Mouse (Mus musculus) liver, postnatal 0 days (tissue): ENCODE results near the gene Dnajc8. TPM values are rescaled to one million over a fixed set of nuclear protein-coding genes. Genes with fewer than 3 reads are reported as not detected.
"Not testable (repeated sequence)": the region's sequence is repeated elsewhere in the genome, so short reads cannot be mapped to it uniquely, and the experiment has no call there.

Experiments used
- ATAC-seq: fragments of 200-750 bp; cut with Nextera tagmentation; 2 replicates; pipeline ENCODE4 v1.8.0; 2017; ENCODE audit warnings: mild to moderate bottlenecking, moderate library complexity
- DNase-seq: peaks from one replicate; pipeline ENCODE4 v3.0.0-alpha.2; 2016
- H3K27ac ChIP-seq: fragments of 300-500 bp; sonication (generic); 2 replicates; pipeline ENCODE4 v1.5.1; 2014; ENCODE audit warnings: antibody characterized with exemption, moderate library complexity, mild to moderate bottlenecking, low read depth
- H3K27me3 ChIP-seq: fragments of 300-500 bp; sonication (generic); 2 replicates; pipeline ENCODE4 v1.6.1; 2014; ENCODE audit warnings: low read length, control low read depth, mixed read lengths; ENCODE audit not compliant: insufficient read depth
- H3K36me3 ChIP-seq: fragments of 300-500 bp; sonication (generic); replicated peaks from 2 replicates; pipeline ENCODE4 v1.6.1; 2014; ENCODE audit warnings: mild to moderate bottlenecking, control low read depth, low read length, moderate library complexity, mixed read lengths; ENCODE audit not compliant: insufficient read depth
- H3K4me1 ChIP-seq: fragments of 300-500 bp; sonication (generic); 2 replicates; pipeline ENCODE4 v1.6.1; 2014; ENCODE audit warnings: antibody characterized with exemption, mild to moderate bottlenecking, control low read depth; ENCODE audit not compliant: insufficient read depth
- H3K4me2 ChIP-seq: fragments of 300-500 bp; sonication (generic); 2 replicates; pipeline ENCODE4 v1.6.1; 2014; ENCODE audit warnings: low read depth, mild to moderate bottlenecking, low read length, moderate library complexity, mixed read lengths
- H3K4me3 ChIP-seq: fragments of 300-500 bp; sonication (generic); 2 replicates; pipeline ENCODE4 v1.5.1; 2014; ENCODE audit warnings: low read depth, low read length
- H3K9ac ChIP-seq: fragments of 300-500 bp; sonication (generic); replicated peaks from 2 replicates; pipeline ENCODE4 v1.6.1; 2014; ENCODE audit warnings: mild to moderate bottlenecking, moderate library complexity
- H3K9me3 ChIP-seq: fragments of 300-500 bp; sonication (generic); 2 replicates; pipeline ENCODE4 v1.6.1; 2016; ENCODE audit warnings: mild to moderate bottlenecking, control low read depth, low read length, mixed read lengths
- CTCF ChIP-seq: sonication (generic); IDR thresholded peaks from 2 replicates; pipeline ENCODE4 v1.5.1; 2016; ENCODE audit warnings: antibody characterized with exemption, low read depth
- EP300 ChIP-seq: IDR thresholded peaks from 2 replicates; pipeline ENCODE4 v1.6.1; 2016; ENCODE audit warnings: antibody characterized with exemption, low read depth, mild to moderate bottlenecking
- WGBS: fragments of 180-500 bp; shearing (Covaris S2); extraction: QIAGEN DNeasy Blood & Tissue Kit; methylation state at CpG from one replicate; pipeline ENCODE4 v1.1.7; 2014; ENCODE audit not compliant: insufficient replicate concordance; 5-methylcytosine and 5-hydroxymethylcytosine counted together
- polyA plus RNA-seq: library from polyadenylated mRNA; unstranded; fragments of >200 nt; fragmentation: Nextera tagmentation; extraction: Ambion mirVana; gene quantifications from 2 replicates; pipeline ENCODE4 v1.2.1, GENCODE M21; 2015

Dnajc8 gene
- polyA plus RNA-seq, 1 experiment from 2014 or later, result 71.5 TPM

GRCm38 (mm10) chr4:132599764-132600163 is 64.4 kb downstream of the Dnajc8 start:
- Histone ChIP-seq H3K36me3 (no peaks in the 10 kb centered on the region), H3K9ac (no peak overlapping the region), H3K27ac (no peak overlapping the region), H3K27me3 (no peaks in the 10 kb centered on the region), H3K4me1 (peaks cover 2% of the 10 kb centered on the region; the same call in 1 of the 2 replicates), H3K4me3 (no peak overlapping the region), H3K9me3 (no peaks in the 10 kb centered on the region), H3K4me2 (no peak overlapping the region)
- TF ChIP-seq CTCF (no peak), EP300 (no peak)
- ATAC-seq (no peak), DNase-seq (no peak)
- WGBS, result 74% methylated on average over 3 of the region's 3 CpGs

DNA sequence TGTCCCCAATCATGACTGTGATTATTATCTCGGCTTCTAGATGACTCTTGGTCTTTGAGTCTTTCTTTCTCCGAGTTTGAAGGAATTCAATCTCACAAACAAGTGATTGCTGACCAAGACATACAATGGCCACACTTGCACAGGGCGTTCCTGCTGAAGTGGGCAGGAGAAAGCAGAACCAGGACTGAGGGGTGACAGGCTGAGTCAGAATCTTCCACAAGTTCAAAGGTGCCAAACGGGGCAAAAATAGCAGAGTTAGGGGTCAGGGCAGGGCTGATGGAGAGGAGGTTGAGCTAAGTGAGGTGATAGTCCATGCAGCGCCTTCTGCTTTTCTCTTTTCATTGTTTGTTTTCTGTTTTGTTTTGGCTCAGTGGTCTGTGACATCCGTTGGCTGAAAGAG is 65.1 kb downstream of the Dnajc8 start:
- H3K36me3 ChIP-seq, result no peaks in the 10 kb centered on the region
- ATAC-seq (0 out of 2 replicates have a peak, but pooled peaks have one; percentile 23), DNase-seq (no peak)
- H3K4me1 ChIP-seq, result peaks cover 2% of the 10 kb centered on the region; the same call in 1 of the 2 replicates
- H3K4me3 ChIP-seq, result no peak overlapping the region
- H3K9me3 ChIP-seq, result no peaks in the 10 kb centered on the region
- TF ChIP-seq EP300, result no peak
- TF ChIP-seq CTCF, result no peak
- H3K27ac ChIP-seq, result no peak overlapping the region
- H3K27me3 ChIP-seq, result no peaks in the 10 kb centered on the region
- H3K9ac ChIP-seq, result no peak overlapping the region
- 72% methylated on average over 6 of the region's 6 CpGs for WGBS
- no peak overlapping the region for H3K4me2 ChIP-seq

DNA sequence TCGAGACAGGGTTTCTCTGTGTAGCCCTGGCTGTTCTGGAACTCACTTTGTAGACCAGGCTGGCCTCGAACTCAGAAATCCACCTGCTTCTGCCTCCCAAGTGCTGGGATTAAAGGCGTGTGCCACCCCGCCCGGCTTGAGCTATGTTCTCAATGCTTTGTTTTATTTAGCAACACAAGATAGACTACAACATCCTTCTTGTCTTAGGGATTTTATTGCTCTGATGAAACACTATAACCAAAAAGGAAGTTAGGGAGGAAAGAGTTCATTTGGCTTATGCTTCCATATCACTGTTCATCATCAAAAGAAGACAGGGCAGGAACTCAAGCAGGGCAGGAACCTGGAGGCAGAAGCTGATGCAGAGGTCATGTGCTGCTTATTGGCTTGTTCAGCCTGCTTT is 65.9 kb downstream of the Dnajc8 start:
- not testable (repeated sequence) for H3K4me1 ChIP-seq, DNase-seq, H3K27ac ChIP-seq, H3K9ac ChIP-seq, H3K4me3 ChIP-seq, H3K36me3 ChIP-seq, H3K9me3 ChIP-seq, ATAC-seq, H3K4me2 ChIP-seq, H3K27me3 ChIP-seq
- 67% methylated on average over 4 of the region's 5 CpGs for WGBS

Other genes starting within 250 kb of the Dnajc8 start
- gene Rab42, start 232.2 kb upstream of the Dnajc8 start, polyA plus RNA-seq, result 0.30 and 0.73 TPM in 2 replicates
- 30.4 and 33.8 TPM in 2 replicates for gene Trnau1ap, start 206.0 kb upstream of the Dnajc8 start, polyA plus RNA-seq
- gene Rcc1, start 181.9 kb upstream of the Dnajc8 start, polyA plus RNA-seq, result 21.3 and 25.6 TPM in 2 replicates
- 6.2 and 7.7 TPM in 2 replicates for gene Phactr4, start 113.1 kb upstream of the Dnajc8 start, polyA plus RNA-seq
- gene Med18, start 71.6 kb upstream of the Dnajc8 start, polyA plus RNA-seq, result 8.0 and 10.1 TPM in 2 replicates
- gene Sesn2, start 25.0 kb upstream of the Dnajc8 start, polyA plus RNA-seq, result 7.3 and 8.7 TPM in 2 replicates
- gene Atpif1, start 1.9 kb upstream of the Dnajc8 start, polyA plus RNA-seq, result 935 and 945 TPM in 2 replicates
- 1.0 and 1.3 TPM in 2 replicates for gene Ptafr, start 28.5 kb downstream of the Dnajc8 start, polyA plus RNA-seq
- 6.0 and 6.3 TPM in 2 replicates for gene Eya3, start 103.4 kb downstream of the Dnajc8 start, polyA plus RNA-seq
- gene Xkr8, start 197.0 kb downstream of the Dnajc8 start, polyA plus RNA-seq, result 3.3 and 3.8 TPM in 2 replicates
- 0.31 and 0.34 TPM in 2 replicates for gene Smpdl3b, start 221.7 kb downstream of the Dnajc8 start, polyA plus RNA-seq
- gene Rpa2, start 232.8 kb downstream of the Dnajc8 start, polyA plus RNA-seq, result 38.6 and 43.0 TPM in 2 replicates